Mouse (Mus musculus): ENCODE data around the gene Ntn5.

DNA sequence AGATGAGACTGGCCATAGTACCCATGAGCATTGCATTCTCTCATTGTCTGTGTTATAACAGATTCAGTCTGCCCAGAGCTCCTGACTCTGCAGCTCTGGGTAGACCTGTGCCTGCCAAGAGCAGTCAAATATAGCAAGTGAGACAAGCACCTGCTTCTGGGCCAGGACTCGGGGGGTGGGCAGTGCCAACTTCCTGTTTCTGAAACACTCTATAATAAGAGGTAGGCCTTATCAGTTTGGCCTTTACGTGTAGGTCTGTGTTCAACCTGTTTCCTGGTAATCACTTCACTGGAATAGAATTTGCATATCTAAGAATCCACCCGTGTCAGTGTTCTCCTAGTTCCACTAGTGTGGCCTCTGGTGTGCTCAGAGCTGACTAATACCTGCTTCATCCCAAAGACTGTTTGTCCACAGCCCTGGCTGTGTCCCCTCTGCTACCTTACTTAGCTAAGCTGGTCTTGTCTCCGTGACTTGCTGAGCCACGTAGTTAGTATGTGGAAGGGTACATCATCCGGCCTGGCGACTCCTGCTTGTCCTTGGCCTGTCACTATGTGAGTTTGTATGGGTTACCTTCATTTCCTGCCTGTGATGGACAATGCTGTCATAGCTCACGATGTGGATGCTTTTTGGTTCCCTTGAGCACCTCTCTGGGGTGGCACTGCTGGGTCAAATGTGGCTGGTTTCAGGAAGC is 2.6 kb upstream of the Ntn5 start:
- TF ChIP-seq CTCF (IDR thresholded peaks at IDR 0.05; ENCODE audit: insufficient read depth, low read length) (no peak), POLR2A (IDR thresholded peaks at IDR 0.05; ENCODE audit: borderline replicate concordance, extremely low read depth, low read depth, low read length) (no peak)
